In genomic region chr13:113353546-113353945, GRCm38 (mm10) we compare ENCODE assay signal across 26 mouse cellular contexts.
"Had no signal": no experiment of that assay in that cellular context is flagged by ENCODE, and none has a peak within 500 bp of the region (broad histone marks: within the 10 kb centered on the region; RNA-seq: fewer than 3 reads in every experiment).

No protein-coding gene starts in this region.

- H3K27me3 ChIP-seq: heart, embryonic 13.5 days; heart, embryonic 15.5 days; kidney, embryonic 15.5 days; limb, embryonic 13.5 days; limb, embryonic 15.5 days had no signal

- H3K4me2 ChIP-seq: heart, embryonic 11.5 days; heart, embryonic 13.5 days; heart, embryonic 15.5 days; hindbrain, embryonic 12.5 days; hindbrain, embryonic 15.5 days; kidney, embryonic 15.5 days; limb, embryonic 13.5 days; limb, embryonic 15.5 days had no signal

- H3K4me3 ChIP-seq: gastrocnemius, adult 2 months; heart, adult 2 months; heart, embryonic 13.5 days; heart, embryonic 15.5 days; hindbrain, embryonic 12.5 days; hindbrain, embryonic 15.5 days; kidney, embryonic 15.5 days; limb, embryonic 13.5 days; limb, embryonic 15.5 days had no signal

- H3K9me3 ChIP-seq: heart, embryonic 13.5 days; heart, embryonic 15.5 days; hindbrain, embryonic 12.5 days; hindbrain, embryonic 15.5 days; kidney, embryonic 15.5 days; limb, embryonic 13.5 days; limb, embryonic 15.5 days had no signal

- H3K9ac ChIP-seq: heart, embryonic 13.5 days; heart, embryonic 15.5 days; hindbrain, embryonic 12.5 days; hindbrain, embryonic 15.5 days; kidney, embryonic 15.5 days; limb, embryonic 13.5 days; limb, embryonic 15.5 days had no signal

- DNase-seq: gastrocnemius, adult 2 months; gastrocnemius, postnatal 14 days; gastrocnemius, postnatal 36 days; heart, adult 11 months; heart, adult 2 months; heart, postnatal 14 days; heart, postnatal 36 days; kidney, adult 11 months; kidney, adult 2 months; kidney, adult 9 months; kidney, postnatal 14 days; kidney, postnatal 36 days; layer of hippocampus, adult 9-11 months; layer of hippocampus, postnatal 36 days; left cerebral cortex, postnatal 4 days had no signal

- H3K36me3 ChIP-seq: heart, embryonic 13.5 days; heart, embryonic 15.5 days; hindbrain, embryonic 12.5 days; hindbrain, embryonic 15.5 days; kidney, embryonic 15.5 days had no signal

- H3K27ac ChIP-seq: gastrocnemius, adult 2 months; heart, adult 2 months; heart, embryonic 13.5 days; heart, embryonic 15.5 days; hindbrain, embryonic 12.5 days; hindbrain, embryonic 15.5 days; hindbrain, postnatal 0 days; kidney, embryonic 15.5 days; kidney, postnatal 0 days; limb, embryonic 13.5 days; limb, embryonic 15.5 days had no signal

- ATAC-seq: hindbrain, postnatal 0 days; intestine, embryonic 16.5 days had no signal
